Mouse (Mus musculus) CH12.LX (cell line): ENCODE results near the gene Grip1. TPM values are rescaled to one million over a fixed set of nuclear protein-coding genes. Genes with fewer than 3 reads are reported as not detected.

Experiments
- DNase-seq: peaks from one replicate; pipeline ENCODE4 v3.0.0-alpha.2; 2013; ENCODE audit errors: extremely low read depth
- H3K27ac ChIP-seq: 2 replicates; pipeline ENCODE4 v1.5.1; 2012; ENCODE audit warnings: low read depth, mild to moderate bottlenecking, control low read depth, moderate library complexity; ENCODE audit not compliant: insufficient read depth
- H3K27me3 ChIP-seq: replicated peaks from 2 replicates; pipeline ENCODE3; 2012; ENCODE audit warnings: inconsistent platforms
- H3K36me3 ChIP-seq, 2 experiments: replicated peaks in 1 of 2; 2 replicates each; pipeline versions ENCODE3 to v1.6.1; 2012; ENCODE audit warnings: inconsistent platforms in 1 of 2, low read length in 1 of 2, mild to moderate bottlenecking in 1 of 2, mixed read lengths in 1 of 2, moderate library complexity in 1 of 2; ENCODE audit not compliant: control insufficient read depth in 1 of 2, insufficient read depth in 1 of 2
- H3K4me1 ChIP-seq, 2 experiments: 2 replicates each; pipeline ENCODE4 v1.6.1; 2012; ENCODE audit warnings: inconsistent platforms in 1 of 2, moderate library complexity in 1 of 2; ENCODE audit not compliant: insufficient read depth in 2 of 2, control insufficient read depth in 1 of 2
- H3K4me2 ChIP-seq: 2 replicates; pipeline ENCODE4 v1.6.1; 2012; ENCODE audit warnings: low read depth, mild to moderate bottlenecking, control low read depth; ENCODE audit not compliant: poor library complexity, insufficient read depth, severe bottlenecking
- H3K4me3 ChIP-seq, 3 experiments: fragments of 150-350 bp in 1 of 3; sonication (generic) in 1 of 3; replicated peaks in 1 of 3; 2 replicates each; pipeline versions ENCODE3 to v1.5.1; 2011 to 2012; ENCODE audit warnings: low read depth in 2 of 3, low read length in 2 of 3, mild to moderate bottlenecking in 2 of 3, moderate library complexity in 2 of 3, control low read depth in 1 of 3, improper control_type of control experiment in 1 of 3, inconsistent platforms in 1 of 3, mixed read lengths in 1 of 3; ENCODE audit not compliant: poor library complexity in 1 of 3
- H3K79me2 ChIP-seq: replicated peaks from 2 replicates; pipeline ENCODE4 v1.6.1; 2012; ENCODE audit warnings: mild to moderate bottlenecking, moderate library complexity; ENCODE audit not compliant: control insufficient read depth, poor library complexity, insufficient read depth, severe bottlenecking; ENCODE audit errors: extremely low read depth
- H3K9ac ChIP-seq: 2 replicates; pipeline ENCODE4 v1.6.1; 2012; ENCODE audit warnings: low read depth, mild to moderate bottlenecking, control low read depth, moderate library complexity; ENCODE audit not compliant: insufficient read depth
- H3K9me3 ChIP-seq: replicated peaks from 2 replicates; pipeline ENCODE3; 2012; ENCODE audit warnings: low read length, inconsistent platforms, mixed read lengths
- BHLHE40 ChIP-seq: IDR thresholded peaks from 2 replicates; pipeline ENCODE4 v1.6.1; 2011; ENCODE audit warnings: mild to moderate bottlenecking, low read depth, low read length, improper control_type of control experiment
- CHD1 ChIP-seq: IDR thresholded peaks from 2 replicates; pipeline ENCODE4 v1.6.1; 2012; ENCODE audit warnings: low read depth, low read length, improper control_type of control experiment, inconsistent platforms
- E2F4 ChIP-seq: IDR thresholded peaks from 2 replicates; pipeline ENCODE4 v1.6.1; 2011; ENCODE audit warnings: low read depth, low read length, improper control_type of control experiment; ENCODE audit not compliant: insufficient replicate concordance
- ELF1 ChIP-seq: IDR thresholded peaks from 2 replicates; pipeline ENCODE4 v1.6.1; 2014; ENCODE audit warnings: low read depth, mild to moderate bottlenecking, inconsistent platforms, low read length, improper control_type of control experiment
- EP300 ChIP-seq: IDR thresholded peaks from 2 replicates; pipeline ENCODE4 v1.6.1; 2011; ENCODE audit warnings: low read length, improper control_type of control experiment
- ETS1 ChIP-seq: conservative IDR thresholded peaks from 2 replicates; pipeline ENCODE4 v1.6.1; 2012; ENCODE audit warnings: low read depth, mild to moderate bottlenecking, inconsistent platforms, low read length, improper control_type of control experiment, moderate library complexity
- GABPA ChIP-seq: IDR thresholded peaks from 2 replicates; pipeline ENCODE4 v1.6.1; 2012; ENCODE audit warnings: low read depth, low read length, improper control_type of control experiment, inconsistent platforms; ENCODE audit not compliant: insufficient replicate concordance
- HCFC1 ChIP-seq: IDR thresholded peaks from 2 replicates; pipeline ENCODE4 v1.6.1; 2012; ENCODE audit warnings: low read depth, mild to moderate bottlenecking, inconsistent platforms, low read length, improper control_type of control experiment
- JUND ChIP-seq: conservative IDR thresholded peaks from 2 replicates; pipeline ENCODE4 v1.6.1; 2011; ENCODE audit warnings: low read depth, low read length, improper control_type of control experiment
- MAFK ChIP-seq: IDR thresholded peaks from 2 replicates; pipeline ENCODE4 v1.6.1; 2011; ENCODE audit warnings: low read length, improper control_type of control experiment; ENCODE audit not compliant: insufficient replicate concordance
- MAX ChIP-seq: IDR thresholded peaks from 2 replicates; pipeline ENCODE4 v1.6.1; 2011; ENCODE audit warnings: low read length, improper control_type of control experiment
- MAZ ChIP-seq: IDR thresholded peaks from 2 replicates; pipeline ENCODE4 v1.6.1; 2012; ENCODE audit warnings: low read depth, mild to moderate bottlenecking, inconsistent platforms, low read length, improper control_type of control experiment, moderate library complexity
- MYC ChIP-seq: IDR thresholded peaks from 2 replicates; pipeline ENCODE4 v1.6.1; 2011; ENCODE audit warnings: low read depth, mild to moderate bottlenecking, improper control_type of control experiment, low read length
- NELFE ChIP-seq: IDR thresholded peaks from 2 replicates; pipeline ENCODE4 v1.6.1; 2011; ENCODE audit warnings: low read depth, low read length, improper control_type of control experiment
- PAX5 ChIP-seq: IDR thresholded peaks from 2 replicates; pipeline ENCODE4 v1.6.1; 2012; ENCODE audit warnings: low read length, inconsistent platforms, mixed read lengths
- POLR2A ChIP-seq: IDR thresholded peaks from 2 replicates; pipeline ENCODE4 v1.6.1; 2011; ENCODE audit warnings: low read depth, mild to moderate bottlenecking, improper control_type of control experiment, low read length
- RAD21 ChIP-seq: IDR thresholded peaks from 2 replicates; pipeline ENCODE4 v1.6.1; 2011; ENCODE audit warnings: low read depth, mild to moderate bottlenecking, low read length, improper control_type of control experiment, moderate library complexity
- RCOR1 ChIP-seq: conservative IDR thresholded peaks from 2 replicates; pipeline ENCODE4 v1.6.1; 2012; ENCODE audit warnings: low read depth, mild to moderate bottlenecking, inconsistent platforms, low read length, improper control_type of control experiment
- SMC3 ChIP-seq: IDR thresholded peaks from 2 replicates; pipeline ENCODE4 v1.6.1; 2011; ENCODE audit warnings: low read depth, low read length, improper control_type of control experiment
- TBP ChIP-seq: conservative IDR thresholded peaks from 2 replicates; pipeline ENCODE4 v1.6.1; 2011; ENCODE audit warnings: low read depth, low read length, improper control_type of control experiment
- USF1 ChIP-seq: IDR thresholded peaks from 2 replicates; pipeline ENCODE4 v1.6.1; 2014; ENCODE audit warnings: low read depth, mild to moderate bottlenecking, inconsistent platforms, low read length, improper control_type of control experiment
- USF2 ChIP-seq: conservative IDR thresholded peaks from 2 replicates; pipeline ENCODE4 v1.6.1; 2011; ENCODE audit warnings: low read depth, low read length, improper control_type of control experiment
- ZC3H11A ChIP-seq: IDR thresholded peaks from 2 replicates; pipeline ENCODE4 v1.6.1; 2012; ENCODE audit warnings: low read depth, mild to moderate bottlenecking, inconsistent platforms, low read length, improper control_type of control experiment
- dilution Hi-C: fragments of 300-500 bp; cut with MboI; formaldehyde crosslinking; loops from 2 replicates; pipeline ENCODE4 v1.14.3; 2020; ENCODE audit warnings: low sequenced_read_pairs; ENCODE audit not compliant: extremely low pct_unique_long_range_greater_than_20kb, extremely low pct_ligation_motif_present
- in situ Hi-C: fragments of 300-500 bp; cut with MboI; formaldehyde crosslinking; loops from 3 replicates; pipeline ENCODE4 v1.14.3; 2019; ENCODE audit warnings: low sequenced_read_pairs, low pct_ligation_motif_present, low pct_unique_long_range_greater_than_20kb, mixed read lengths
- polyA plus RNA-seq: library from polyadenylated mRNA; unstranded; fragments of >175 nt; gene quantifications from 2 replicates; pipeline ENCODE4 v1.2.1, GENCODE M21; 2012; ENCODE audit warnings: low read depth; ENCODE audit not compliant: insufficient read length
- total RNA-seq, 2 experiments: library from RNA; depleted of rRNA; stranded (reverse); fragments of 300-350 nt in 1 of 2; fragments of >200 nt in 1 of 2; gene quantifications; 2 replicates each; pipeline ENCODE4 v1.2.3; 2012 to 2014

The Grip1 gene
- total and polyA plus RNA-seq, 3 experiments = 0.09 to 0.33 (median 0.13) TPM

GRCm38 (mm10) chr10:119457121-119457520, 3.5 kb downstream of the Grip1 start:
- Histone ChIP-seq H3K9me3 (peaks cover 6% of the 10 kb centered on the region), H3K36me3 (no peaks in the 10 kb centered on the region), H3K4me2 (no peak overlapping the region), H3K9ac (no peak overlapping the region)
- DNase-seq = no peak
- TF ChIP-seq MAFK = no peak
- TF ChIP-seq USF1 = no peak
- TF ChIP-seq MAZ = no peak
- TF ChIP-seq, all 38 proteins: peak for 0
- Histone ChIP-seq H3K4me1 (no peaks in the 10 kb centered on the region), H3K79me2 (no peaks in the 10 kb centered on the region), H3K27ac (no peak overlapping the region), H3K27me3 (no peaks in the 10 kb centered on the region), H3K4me3 (no peak overlapping the region)
- in situ Hi-C loops (no loop called here), dilution Hi-C loops (no loop called here)

GRCm38 (mm10) chr10:119458991-119459390, 5.4 kb downstream of the Grip1 start:
- H3K4me2 ChIP-seq = no peak overlapping the region
- no peak for TF ChIP-seq ZC3H11A
- TF ChIP-seq NELFE = no peak
- TF ChIP-seq SMC3 = no peak
- no peak for TF ChIP-seq MYC
- no peak for TF ChIP-seq CHD1
- no peak for TF ChIP-seq POLR2A
- TF ChIP-seq ETS1 = no peak
- TF ChIP-seq RAD21 = no peak
- TF ChIP-seq HCFC1 = no peak
- TF ChIP-seq, all 38 proteins: peak for 0
- H3K9me3 ChIP-seq = peaks cover 4% of the 10 kb centered on the region
- no peaks in the 10 kb centered on the region for H3K27me3 ChIP-seq
- no peaks in the 10 kb centered on the region for H3K79me2 ChIP-seq
- in situ Hi-C loops (no loop called here), dilution Hi-C loops (no loop called here)
- no peaks in the 10 kb centered on the region for H3K36me3 ChIP-seq
- H3K9ac ChIP-seq = no peak overlapping the region
- no peak for DNase-seq
- H3K27ac ChIP-seq = no peak overlapping the region
- no peaks in the 10 kb centered on the region for H3K4me1 ChIP-seq
- no peak overlapping the region for H3K4me3 ChIP-seq

- in situ Hi-C loops (no loop called here), dilution Hi-C loops (no loop called here)
- no peak for DNase-seq
- Histone ChIP-seq H3K4me3 (no peak overlapping the region), H3K4me1 (no peaks in the 10 kb centered on the region), H3K9me3 (no peaks in the 10 kb centered on the region), H3K27ac (no peak overlapping the region), H3K36me3 (no peaks in the 10 kb centered on the region), H3K4me2 (no peak overlapping the region), H3K9ac (no peak overlapping the region), H3K27me3 (no peaks in the 10 kb centered on the region), H3K79me2 (no peaks in the 10 kb centered on the region)
- TF ChIP-seq TBP = no peak
- TF ChIP-seq PAX5 = no peak
- no peak for TF ChIP-seq CHD1
- no peak for TF ChIP-seq ELF1
- TF ChIP-seq RCOR1 = no peak
- no peak for TF ChIP-seq MAX
- TF ChIP-seq MAZ = no peak
- TF ChIP-seq EP300 = no peak
- no peak for TF ChIP-seq USF2
- no peak for TF ChIP-seq BHLHE40
- TF ChIP-seq JUND = no peak
- TF ChIP-seq E2F4 = no peak
- TF ChIP-seq GABPA = no peak
Observed at GRCm38 (mm10) chr10:119463345-119463744, 9.7 kb downstream of the Grip1 start.
